Mouse (Mus musculus): Measurements from ENCODE around the gene Taf4. TPM values are rescaled to one million over a fixed set of nuclear protein-coding genes. Genes with fewer than 3 reads are reported as not detected.

The Taf4 gene
- total RNA-seq, 1 experiment from 2014 or later = 20.1 TPM

- no peak for ATAC-seq (replicated peaks in 1 of 2; ENCODE audit: insufficient read depth in 1 of 2, low FRiP score in 2 of 2, low TSS enrichment in 1 of 2, low read depth in 1 of 2, poor library complexity in 2 of 2, severe bottlenecking in 2 of 2)
These were observed 16.1 kb downstream of the Taf4 start for GRCm38 (mm10) chr2:179960327-179960726.

GRCm38 (mm10) chr2:179959391-179959790, 17.1 kb downstream of the Taf4 start:
- ATAC-seq (replicated peaks in 1 of 2; ENCODE audit: insufficient read depth in 1 of 2, low FRiP score in 2 of 2, low TSS enrichment in 1 of 2, low read depth in 1 of 2, poor library complexity in 2 of 2, severe bottlenecking in 2 of 2) = no peak

- no peak for ATAC-seq (replicated peaks in 1 of 2; ENCODE audit: insufficient read depth in 1 of 2, low FRiP score in 2 of 2, low TSS enrichment in 1 of 2, low read depth in 1 of 2, poor library complexity in 2 of 2, severe bottlenecking in 2 of 2)
These were observed 24.6 kb downstream of the Taf4 start for GRCm38 (mm10) chr2:179951542-179952524.

- ATAC-seq (replicated peaks in 1 of 2; ENCODE audit: insufficient read depth in 1 of 2, low FRiP score in 2 of 2, low TSS enrichment in 1 of 2, low read depth in 1 of 2, poor library complexity in 2 of 2, severe bottlenecking in 2 of 2) = peak in 1 of 2 experiments; percentile 29; a peak in 2 of 4 replicates
These were observed 27.6 kb downstream of the Taf4 start for GRCm38 (mm10) chr2:179948820-179949219.

GRCm38 (mm10) chr2:179947607-179948006, 28.8 kb downstream of the Taf4 start:
- ATAC-seq (replicated peaks in 1 of 2; ENCODE audit: insufficient read depth in 1 of 2, low FRiP score in 2 of 2, low TSS enrichment in 1 of 2, low read depth in 1 of 2, poor library complexity in 2 of 2, severe bottlenecking in 2 of 2) = no peak

GRCm38 (mm10) chr2:179946496-179946895, 29.9 kb downstream of the Taf4 start:
- no peak for ATAC-seq (replicated peaks in 1 of 2; ENCODE audit: insufficient read depth in 1 of 2, low FRiP score in 2 of 2, low TSS enrichment in 1 of 2, low read depth in 1 of 2, poor library complexity in 2 of 2, severe bottlenecking in 2 of 2)

- ATAC-seq (replicated peaks in 1 of 2; ENCODE audit: insufficient read depth in 1 of 2, low FRiP score in 2 of 2, low TSS enrichment in 1 of 2, low read depth in 1 of 2, poor library complexity in 2 of 2, severe bottlenecking in 2 of 2) = no peak
These were observed 31.4 kb downstream of the Taf4 start for GRCm38 (mm10) chr2:179945051-179945450.

GRCm38 (mm10) chr2:179941696-179942095, 34.8 kb downstream of the Taf4 start:
- no peak for ATAC-seq (replicated peaks in 1 of 2; ENCODE audit: insufficient read depth in 1 of 2, low FRiP score in 2 of 2, low TSS enrichment in 1 of 2, low read depth in 1 of 2, poor library complexity in 2 of 2, severe bottlenecking in 2 of 2)

GRCm38 (mm10) chr2:179937091-179937490, 39.4 kb downstream of the Taf4 start:
- ATAC-seq (replicated peaks in 1 of 2; ENCODE audit: insufficient read depth in 1 of 2, low FRiP score in 2 of 2, low TSS enrichment in 1 of 2, low read depth in 1 of 2, poor library complexity in 2 of 2, severe bottlenecking in 2 of 2) = peak; percentile 64 to 74

GRCm38 (mm10) chr2:179934165-179934564, 42.3 kb downstream of the Taf4 start:
- ATAC-seq (replicated peaks in 1 of 2; ENCODE audit: insufficient read depth in 1 of 2, low FRiP score in 2 of 2, low TSS enrichment in 1 of 2, low read depth in 1 of 2, poor library complexity in 2 of 2, severe bottlenecking in 2 of 2) = peak in 1 of 2 experiments; percentile 23; a peak in 1 of 4 replicates

GRCm38 (mm10) chr2:179931741-179932140, 44.7 kb downstream of the Taf4 start:
- ATAC-seq (replicated peaks in 1 of 2; ENCODE audit: insufficient read depth in 1 of 2, low FRiP score in 2 of 2, low TSS enrichment in 1 of 2, low read depth in 1 of 2, poor library complexity in 2 of 2, severe bottlenecking in 2 of 2) = no peak

- no peak for ATAC-seq (replicated peaks in 1 of 2; ENCODE audit: insufficient read depth in 1 of 2, low FRiP score in 2 of 2, low TSS enrichment in 1 of 2, low read depth in 1 of 2, poor library complexity in 2 of 2, severe bottlenecking in 2 of 2)
These were observed 47.3 kb downstream of the Taf4 start for GRCm38 (mm10) chr2:179929166-179929565.

- ATAC-seq (replicated peaks in 1 of 2; ENCODE audit: insufficient read depth in 1 of 2, low FRiP score in 2 of 2, low TSS enrichment in 1 of 2, low read depth in 1 of 2, poor library complexity in 2 of 2, severe bottlenecking in 2 of 2) = no peak
These were observed 52.4 kb downstream of the Taf4 start for GRCm38 (mm10) chr2:179924038-179924437.

GRCm38 (mm10) chr2:179921021-179921653, 55.3 kb downstream of the Taf4 start:
- ATAC-seq (replicated peaks in 1 of 2; ENCODE audit: insufficient read depth in 1 of 2, low FRiP score in 2 of 2, low TSS enrichment in 1 of 2, low read depth in 1 of 2, poor library complexity in 2 of 2, severe bottlenecking in 2 of 2) = no peak

- no peak; a peak in 1 of 4 replicates for ATAC-seq (replicated peaks in 1 of 2; ENCODE audit: insufficient read depth in 1 of 2, low FRiP score in 2 of 2, low TSS enrichment in 1 of 2, low read depth in 1 of 2, poor library complexity in 2 of 2, severe bottlenecking in 2 of 2)
These were observed 56.4 kb downstream of the Taf4 start for GRCm38 (mm10) chr2:179920042-179920441.

GRCm38 (mm10) chr2:179916877-179917673, 59.4 kb downstream of the Taf4 start:
- peak; percentile 78 to 80 for ATAC-seq (replicated peaks in 1 of 2; ENCODE audit: insufficient read depth in 1 of 2, low FRiP score in 2 of 2, low TSS enrichment in 1 of 2, low read depth in 1 of 2, poor library complexity in 2 of 2, severe bottlenecking in 2 of 2)

GRCm38 (mm10) chr2:179914246-179914645, 62.2 kb downstream of the Taf4 start:
- no peak for ATAC-seq (replicated peaks in 1 of 2; ENCODE audit: insufficient read depth in 1 of 2, low FRiP score in 2 of 2, low TSS enrichment in 1 of 2, low read depth in 1 of 2, poor library complexity in 2 of 2, severe bottlenecking in 2 of 2)
